Mouse (Mus musculus) embryo, embryonic 10 days (tissue): Measurements from ENCODE around the gene Igsf10.
"Not testable (repeated sequence)": the region's sequence is repeated elsewhere in the genome, so short reads cannot be mapped to it uniquely, and the experiment has no call there.

ENCODE experiments used
- DNase-seq: peaks from one replicate; pipeline ENCODE4 v3.0.0-alpha.2; 2015; ENCODE audit warnings: low spot score

Gene Igsf10

GRCm38 (mm10) chr3:59344065-59344905 is at the start of gene Igsf10:
Gene Igsf10, minus strand, starts transcription at chr3:59344394.
- DNase-seq: peak; percentile 92

- DNase-seq: no peak
These were observed 41.4 kb upstream of the Igsf10 start for GRCm38 (mm10) chr3:59385553-59385952.

GRCm38 (mm10) chr3:59385000-59385399 is 40.8 kb upstream of the Igsf10 start:
- DNase-seq: no peak

- DNase-seq: no peak
These were observed 40.1 kb upstream of the Igsf10 start for GRCm38 (mm10) chr3:59384321-59384720.

GRCm38 (mm10) chr3:59378791-59379190 is 34.6 kb upstream of the Igsf10 start:
- not testable (repeated sequence) for DNase-seq

- no peak for DNase-seq
These were observed 17.7 kb upstream of the Igsf10 start for GRCm38 (mm10) chr3:59361895-59362294.

- DNase-seq: peak; percentile 29
These were observed 15.9 kb upstream of the Igsf10 start for GRCm38 (mm10) chr3:59360102-59360501.

GRCm38 (mm10) chr3:59354156-59354555 is 10.0 kb upstream of the Igsf10 start:
- no peak for DNase-seq

GRCm38 (mm10) chr3:59351768-59352167 is 7.6 kb upstream of the Igsf10 start:
- DNase-seq: no peak

- DNase-seq: no peak
These were observed 1.2 kb downstream of the Igsf10 start for GRCm38 (mm10) chr3:59343026-59343425.

- no peak for DNase-seq
These were observed 2.4 kb downstream of the Igsf10 start for GRCm38 (mm10) chr3:59341647-59342427.

- no peak for DNase-seq
These were observed 15.7 kb downstream of the Igsf10 start for GRCm38 (mm10) chr3:59328526-59328925.

GRCm38 (mm10) chr3:59321278-59321876 is 22.8 kb downstream of the Igsf10 start:
- peak; percentile 78 for DNase-seq

GRCm38 (mm10) chr3:59316077-59316476 is 28.1 kb downstream of the Igsf10 start:
- DNase-seq: no peak

- no peak for DNase-seq
These were observed 31.6 kb downstream of the Igsf10 start for GRCm38 (mm10) chr3:59312610-59313009.

- DNase-seq: no peak
These were observed 38.7 kb downstream of the Igsf10 start for GRCm38 (mm10) chr3:59305518-59305917.

- no peak for DNase-seq
These were observed 39.2 kb downstream of the Igsf10 start for GRCm38 (mm10) chr3:59304944-59305343.

- no peak for DNase-seq
These were observed 46.5 kb downstream of the Igsf10 start for GRCm38 (mm10) chr3:59297653-59298052.

GRCm38 (mm10) chr3:59296563-59297130 is 47.5 kb downstream of the Igsf10 start:
- DNase-seq: no peak

GRCm38 (mm10) chr3:59295699-59296562 is 48.3 kb downstream of the Igsf10 start:
- no peak for DNase-seq

- DNase-seq: no peak
These were observed 50.6 kb downstream of the Igsf10 start for GRCm38 (mm10) chr3:59293437-59294199.
